Mouse (Mus musculus) kidney, postnatal 0 days (tissue): ENCODE results near the gene Abcc4. TPM values are rescaled to one million over a fixed set of nuclear protein-coding genes. Genes with fewer than 3 reads are reported as not detected.

Source experiments
- ATAC-seq: fragments of 200-750 bp; cut with Nextera tagmentation; replicated peaks from 2 replicates; pipeline ENCODE4 v1.8.0; 2017; ENCODE audit warnings: low read depth, moderate number of reproducible peaks, moderate TSS enrichment, moderate library complexity; ENCODE audit not compliant: low FRiP score
- DNase-seq: peaks from one replicate; pipeline ENCODE4 v3.0.0-alpha.2; 2016; ENCODE audit warnings: low spot score
- H3K27ac ChIP-seq: fragments of 300-500 bp; sonication (generic); 2 replicates; pipeline ENCODE4 v1.5.1; 2014; ENCODE audit warnings: mild to moderate bottlenecking
- H3K27me3 ChIP-seq: fragments of 300-500 bp; sonication (generic); 2 replicates; pipeline ENCODE4 v1.6.1; 2014; ENCODE audit warnings: low read length, mixed read lengths; ENCODE audit not compliant: insufficient read depth
- H3K36me3 ChIP-seq: fragments of 300-500 bp; sonication (generic); 2 replicates; pipeline ENCODE4 v1.6.1; 2014; ENCODE audit warnings: low read length, mixed read lengths; ENCODE audit not compliant: insufficient read depth
- H3K4me1 ChIP-seq: fragments of 300-500 bp; sonication (generic); replicated peaks from 2 replicates; pipeline ENCODE4 v1.6.1; 2014; ENCODE audit warnings: antibody characterized with exemption, low read length, mixed read lengths; ENCODE audit not compliant: insufficient read depth
- H3K4me2 ChIP-seq: fragments of 300-500 bp; sonication (generic); 2 replicates; pipeline ENCODE4 v1.6.1; 2014; ENCODE audit warnings: mild to moderate bottlenecking, low read length, moderate library complexity, mixed read lengths
- H3K4me3 ChIP-seq: fragments of 300-500 bp; sonication (generic); replicated peaks from 2 replicates; pipeline ENCODE4 v1.5.1; 2014; ENCODE audit warnings: low read depth, low read length
- H3K9ac ChIP-seq: fragments of 300-500 bp; sonication (generic); 2 replicates; pipeline ENCODE4 v1.6.1; 2014; ENCODE audit warnings: low read depth, low read length
- H3K9me3 ChIP-seq: fragments of 300-500 bp; sonication (generic); replicated peaks from 2 replicates; pipeline ENCODE4 v1.6.1; 2016; ENCODE audit warnings: low read length, inconsistent platforms, mixed read lengths
- CTCF ChIP-seq: IDR thresholded peaks from 2 replicates; pipeline ENCODE4 v1.5.1; 2016; ENCODE audit warnings: antibody characterized with exemption, low read depth, mild to moderate bottlenecking, moderate library complexity
- WGBS: fragments of 180-500 bp; shearing (Covaris S2); extraction: QIAGEN DNeasy Blood & Tissue Kit; methylation state at CpG from one replicate; pipeline ENCODE4 v1.1.7; 2014; 5-methylcytosine and 5-hydroxymethylcytosine counted together
- polyA plus RNA-seq: library from polyadenylated mRNA; unstranded; fragments of >200 nt; fragmentation: Nextera tagmentation; extraction: Ambion mirVana; gene quantifications from 2 replicates; pipeline ENCODE4 v1.2.1, GENCODE M21; 2015

Abcc4 gene
- polyA plus RNA-seq, 1 experiment from 2014 or later: 6.9 TPM

GRCm38 (mm10) chr14:118594463-118594862 is 111.6 kb downstream of the Abcc4 start:
- DNase-seq (no peak), ATAC-seq (no peak)
- Histone ChIP-seq H3K4me2 (peak overlapping the region; percentile 15; the same call in 1 of the 2 replicates), H3K4me3 (no peak overlapping the region), H3K27ac (0 out of 2 replicates have a peak overlapping the region, but pooled peaks have one; percentile 13), H3K36me3 (0 out of 2 replicates have a peak, but pooled peaks cover 6% of the 10 kb centered on the region), H3K4me1 (peaks cover 3% of the 10 kb centered on the region; the same call in 1 of the 2 replicates), H3K27me3 (no peaks in the 10 kb centered on the region), H3K9ac (0 out of 2 replicates have a peak overlapping the region, but pooled peaks have one; percentile 13), H3K9me3 (no peaks in the 10 kb centered on the region)
- WGBS: 77% methylated on average over 13 of the region's 13 CpGs
- TF ChIP-seq CTCF: no peak

- ATAC-seq (peak; percentile 53; the same call in 1 of the 2 replicates), DNase-seq (peak; percentile 89)
- H3K27ac ChIP-seq: no peak overlapping the region
- no peak overlapping the region for H3K4me3 ChIP-seq
- no peaks in the 10 kb centered on the region for H3K36me3 ChIP-seq
- no peak overlapping the region for H3K9ac ChIP-seq
- no peaks in the 10 kb centered on the region for H3K9me3 ChIP-seq
- no peak overlapping the region for H3K4me2 ChIP-seq
- WGBS: 47% methylated on average over 20 of the region's 20 CpGs
- peaks cover 3% of the 10 kb centered on the region; the same call in 1 of the 2 replicates for H3K4me1 ChIP-seq
- TF ChIP-seq CTCF: peak; percentile 88
- no peaks in the 10 kb centered on the region for H3K27me3 ChIP-seq
These were observed 114.3 kb downstream of the Abcc4 start for GRCm38 (mm10) chr14:118591477-118592403.

- no peak overlapping the region for H3K9ac ChIP-seq
- H3K9me3 ChIP-seq: no peaks in the 10 kb centered on the region
- H3K4me3 ChIP-seq: no peak overlapping the region
- WGBS: 75% methylated on average over 8 of the region's 8 CpGs
- no peaks in the 10 kb centered on the region for H3K27me3 ChIP-seq
- no peaks in the 10 kb centered on the region for H3K36me3 ChIP-seq
- no peaks in the 10 kb centered on the region for H3K4me1 ChIP-seq
- ATAC-seq: no peak
- no peak overlapping the region for H3K4me2 ChIP-seq
- no peak for DNase-seq
- H3K27ac ChIP-seq: no peak overlapping the region
- TF ChIP-seq CTCF: no peak
These were observed 123.6 kb downstream of the Abcc4 start for GRCm38 (mm10) chr14:118582333-118582941.

GRCm38 (mm10) chr14:118581673-118582072 is 124.3 kb downstream of the Abcc4 start:
- Histone ChIP-seq H3K9me3 (no peaks in the 10 kb centered on the region), H3K4me1 (no peaks in the 10 kb centered on the region), H3K27me3 (no peaks in the 10 kb centered on the region), H3K27ac (no peak overlapping the region), H3K9ac (no peak overlapping the region), H3K36me3 (no peaks in the 10 kb centered on the region), H3K4me3 (no peak overlapping the region), H3K4me2 (no peak overlapping the region)
- ATAC-seq (no peak), DNase-seq (no peak)
- WGBS: 54% methylated on average over 8 of the region's 8 CpGs
- no peak for TF ChIP-seq CTCF

GRCm38 (mm10) chr14:118579013-118579728 is 126.8 kb downstream of the Abcc4 start:
- Histone ChIP-seq H3K4me3 (no peak overlapping the region), H3K9ac (no peak overlapping the region), H3K36me3 (no peaks in the 10 kb centered on the region), H3K27ac (no peak overlapping the region), H3K4me2 (no peak overlapping the region), H3K27me3 (no peaks in the 10 kb centered on the region), H3K9me3 (no peaks in the 10 kb centered on the region), H3K4me1 (no peaks in the 10 kb centered on the region)
- ATAC-seq: no peak
- DNase-seq: no peak
- WGBS: 73% methylated on average over 19 of the region's 19 CpGs
- no peak for TF ChIP-seq CTCF

GRCm38 (mm10) chr14:118577895-118578294 is 128.1 kb downstream of the Abcc4 start:
- Histone ChIP-seq H3K27ac (no peak overlapping the region), H3K9me3 (no peaks in the 10 kb centered on the region), H3K4me3 (no peak overlapping the region), H3K4me1 (no peaks in the 10 kb centered on the region), H3K36me3 (no peaks in the 10 kb centered on the region), H3K27me3 (no peaks in the 10 kb centered on the region), H3K9ac (no peak overlapping the region), H3K4me2 (no peak overlapping the region)
- no peak for TF ChIP-seq CTCF
- no peak for ATAC-seq
- no peak for DNase-seq
- 87% methylated on average over 5 of the region's 5 CpGs for WGBS
